Mouse (Mus musculus): Measurements from ENCODE around the gene Cenpj. TPM values are rescaled to one million over a fixed set of nuclear protein-coding genes. Genes with fewer than 3 reads are reported as not detected.

The Cenpj gene
- total and polyA plus RNA-seq, 3 experiments, result 0.48 to 18.8 (median 13.0) TPM

- ATAC-seq (ENCODE audit: extremely low read depth, insufficient number of reproducible peaks, low FRiP score, poor library complexity, severe bottlenecking), result no peak
- DNase-seq (ENCODE audit: low spot score), result no peak
Measured at GRCm38 (mm10) chr14:56575969-56576901, 1.0 kb upstream of the Cenpj start.

GRCm38 (mm10) chr14:56572546-56572945 lies 2.7 kb downstream of the Cenpj start:
- DNase-seq (ENCODE audit: low spot score) (no peak), ATAC-seq (ENCODE audit: extremely low read depth, insufficient number of reproducible peaks, low FRiP score, poor library complexity, severe bottlenecking) (no peak)
- TF ChIP-seq TAL1 (conservative IDR thresholded peaks at IDR 0.05; ENCODE audit: low read depth, low read length) (no peak), GATA2 (IDR thresholded peaks at IDR 0.05; ENCODE audit: borderline replicate concordance, low read depth, low read length) (no peak), CTCF (IDR thresholded peaks at IDR 0.05; ENCODE audit: low read depth, low read length) (no peak), POLR2AphosphoS5 (IDR thresholded peaks at IDR 0.05; ENCODE audit: insufficient replicate concordance, low read depth, low read length) (no peak), GATA1 (IDR thresholded peaks at IDR 0.05; ENCODE audit: borderline replicate concordance, low read length) (no peak)
- H3K27me3 ChIP-seq (ENCODE audit: insufficient read depth, low read length), result no peaks in the 10 kb centered on the region
- no peaks in the 10 kb centered on the region for H3K9me3 ChIP-seq (replicated peaks)
- H3K4me3 ChIP-seq (ENCODE audit: low read depth, low read length), result no peak overlapping the region
- peaks cover 18% of the 10 kb centered on the region for H3K36me3 ChIP-seq (replicated peaks)
- H3K4me1 ChIP-seq (ENCODE audit: insufficient read depth, low read depth, low read length), result peaks cover 40% of the 10 kb centered on the region

More at GRCm38 (mm10) chr14:56575969-56576901, 1.0 kb upstream of the Cenpj start:
- peaks cover 17% of the 10 kb centered on the region for H3K36me3 ChIP-seq (replicated peaks)
- no peaks in the 10 kb centered on the region for H3K9me3 ChIP-seq (replicated peaks)
- peak overlapping the region; percentile 76 for H3K4me3 ChIP-seq (ENCODE audit: low read depth, low read length)
- TF ChIP-seq GATA1 (IDR thresholded peaks at IDR 0.05; ENCODE audit: borderline replicate concordance, low read length), result no peak
- no peaks in the 10 kb centered on the region for H3K27me3 ChIP-seq (ENCODE audit: insufficient read depth, low read length)
- H3K4me1 ChIP-seq (ENCODE audit: insufficient read depth, low read depth, low read length), result peaks cover 32% of the 10 kb centered on the region

GRCm38 (mm10) chr14:56571310-56572093 lies 3.7 kb downstream of the Cenpj start:
- H3K27me3 ChIP-seq (ENCODE audit: insufficient read depth, low read length), result no peaks in the 10 kb centered on the region
- peak; percentile 96 for ATAC-seq (ENCODE audit: extremely low read depth, insufficient number of reproducible peaks, low FRiP score, poor library complexity, severe bottlenecking)
- H3K36me3 ChIP-seq (replicated peaks), result peaks cover 18% of the 10 kb centered on the region
- DNase-seq (ENCODE audit: low spot score), result peak; percentile 65
- H3K4me3 ChIP-seq (ENCODE audit: low read depth, low read length), result peak overlapping the region; percentile 90
- no peaks in the 10 kb centered on the region for H3K9me3 ChIP-seq (replicated peaks)
- TF ChIP-seq TAL1 (conservative IDR thresholded peaks at IDR 0.05; ENCODE audit: low read depth, low read length), result no peak
- TF ChIP-seq GATA2 (IDR thresholded peaks at IDR 0.05; ENCODE audit: borderline replicate concordance, low read depth, low read length), result no peak
- TF ChIP-seq POLR2AphosphoS5 (IDR thresholded peaks at IDR 0.05; ENCODE audit: insufficient replicate concordance, low read depth, low read length), result no peak
- no peak for TF ChIP-seq CTCF (IDR thresholded peaks at IDR 0.05; ENCODE audit: low read depth, low read length)
- TF ChIP-seq GATA1 (IDR thresholded peaks at IDR 0.05; ENCODE audit: borderline replicate concordance, low read length), result no peak
- peaks cover 45% of the 10 kb centered on the region for H3K4me1 ChIP-seq (ENCODE audit: insufficient read depth, low read depth, low read length)

GRCm38 (mm10) chr14:56569041-56569440 lies 6.2 kb downstream of the Cenpj start:
- Histone ChIP-seq H3K36me3 (replicated peaks) (peaks cover 29% of the 10 kb centered on the region), H3K4me1 (ENCODE audit: insufficient read depth, low read depth, low read length) (peaks cover 28% of the 10 kb centered on the region), H3K9me3 (replicated peaks) (no peaks in the 10 kb centered on the region), H3K27me3 (ENCODE audit: insufficient read depth, low read length) (no peaks in the 10 kb centered on the region), H3K4me3 (ENCODE audit: low read depth, low read length) (no peak overlapping the region)
- no peak for ATAC-seq (ENCODE audit: extremely low read depth, insufficient number of reproducible peaks, low FRiP score, poor library complexity, severe bottlenecking)
- DNase-seq (ENCODE audit: low spot score), result no peak
- TF ChIP-seq CTCF (IDR thresholded peaks at IDR 0.05; ENCODE audit: low read depth, low read length) (no peak), POLR2AphosphoS5 (IDR thresholded peaks at IDR 0.05; ENCODE audit: insufficient replicate concordance, low read depth, low read length) (no peak), TAL1 (conservative IDR thresholded peaks at IDR 0.05; ENCODE audit: low read depth, low read length) (no peak), GATA1 (IDR thresholded peaks at IDR 0.05; ENCODE audit: borderline replicate concordance, low read length) (no peak), GATA2 (IDR thresholded peaks at IDR 0.05; ENCODE audit: borderline replicate concordance, low read depth, low read length) (no peak)

GRCm38 (mm10) chr14:56567476-56567875 lies 7.7 kb downstream of the Cenpj start:
- H3K4me1 ChIP-seq (ENCODE audit: insufficient read depth, low read depth, low read length), result peaks cover 27% of the 10 kb centered on the region
- no peaks in the 10 kb centered on the region for H3K9me3 ChIP-seq (replicated peaks)
- TF ChIP-seq GATA2 (IDR thresholded peaks at IDR 0.05; ENCODE audit: borderline replicate concordance, low read depth, low read length), result no peak
- TF ChIP-seq GATA1 (IDR thresholded peaks at IDR 0.05; ENCODE audit: borderline replicate concordance, low read length), result no peak
- TF ChIP-seq TAL1 (conservative IDR thresholded peaks at IDR 0.05; ENCODE audit: low read depth, low read length), result no peak
- TF ChIP-seq CTCF (IDR thresholded peaks at IDR 0.05; ENCODE audit: low read depth, low read length), result no peak
- no peak for TF ChIP-seq POLR2AphosphoS5 (IDR thresholded peaks at IDR 0.05; ENCODE audit: insufficient replicate concordance, low read depth, low read length)
- no peak for ATAC-seq (ENCODE audit: extremely low read depth, insufficient number of reproducible peaks, low FRiP score, poor library complexity, severe bottlenecking)
- no peak for DNase-seq (ENCODE audit: low spot score)
- H3K27me3 ChIP-seq (ENCODE audit: insufficient read depth, low read length), result no peaks in the 10 kb centered on the region
- H3K4me3 ChIP-seq (ENCODE audit: low read depth, low read length), result no peak overlapping the region
- peaks cover 43% of the 10 kb centered on the region for H3K36me3 ChIP-seq (replicated peaks)

GRCm38 (mm10) chr14:56559134-56559533 lies 16.1 kb downstream of the Cenpj start:
- TF ChIP-seq CTCF (IDR thresholded peaks at IDR 0.05; ENCODE audit: low read depth, low read length) (no peak), POLR2AphosphoS5 (IDR thresholded peaks at IDR 0.05; ENCODE audit: insufficient replicate concordance, low read depth, low read length) (no peak), TAL1 (conservative IDR thresholded peaks at IDR 0.05; ENCODE audit: low read depth, low read length) (no peak), GATA2 (IDR thresholded peaks at IDR 0.05; ENCODE audit: borderline replicate concordance, low read depth, low read length) (no peak), GATA1 (IDR thresholded peaks at IDR 0.05; ENCODE audit: borderline replicate concordance, low read length) (no peak)
- no peak for ATAC-seq (ENCODE audit: extremely low read depth, insufficient number of reproducible peaks, low FRiP score, poor library complexity, severe bottlenecking)
- Histone ChIP-seq H3K36me3 (replicated peaks) (peaks cover 59% of the 10 kb centered on the region), H3K4me1 (ENCODE audit: insufficient read depth, low read depth, low read length) (no peaks in the 10 kb centered on the region), H3K27me3 (ENCODE audit: insufficient read depth, low read length) (no peaks in the 10 kb centered on the region), H3K9me3 (replicated peaks) (no peaks in the 10 kb centered on the region), H3K4me3 (ENCODE audit: low read depth, low read length) (no peak overlapping the region)
- no peak for DNase-seq (ENCODE audit: low spot score)
